Mouse (Mus musculus): ENCODE data around the gene Efna1. TPM values are rescaled to one million over a fixed set of nuclear protein-coding genes. Genes with fewer than 3 reads are reported as not detected.

Gene Efna1
- total and polyA plus RNA-seq, 2 experiments from 2014 or later: 37.2 to 46.2 TPM

DNA sequence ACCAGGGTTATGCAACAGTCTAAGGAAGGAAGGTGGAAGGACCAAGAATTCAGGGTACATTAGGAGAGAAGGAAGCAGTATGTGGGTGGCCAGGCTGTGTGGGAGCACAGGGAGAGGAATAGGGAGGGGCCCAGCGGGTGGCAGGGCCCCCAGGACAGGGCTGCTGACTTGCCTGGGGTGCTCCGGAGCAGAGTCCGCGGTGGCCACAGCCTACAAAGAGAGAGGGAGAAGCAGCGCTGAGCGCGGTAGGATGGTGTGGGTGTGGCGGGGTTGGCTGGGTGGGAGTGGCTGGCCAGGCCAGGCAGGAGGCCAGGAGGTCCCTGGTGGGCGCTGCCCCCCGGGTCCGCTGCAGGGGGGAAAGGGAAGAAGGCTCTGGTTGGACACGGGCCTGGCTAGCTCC, 42.4 kb downstream of the Efna1 start:
- Histone ChIP-seq H3K4me3 (ENCODE audit: low read depth, low read length) (no peak overlapping the region), H3K4me1 (ENCODE audit: control insufficient read depth, insufficient read depth) (peaks cover 3% of the 10 kb centered on the region), H3K27me3 (ENCODE audit: control insufficient read depth, insufficient read depth, low read length) (no peaks in the 10 kb centered on the region; the same call in 1 of the 2 replicates), H3K9ac (replicated peaks; ENCODE audit: low read depth, low read length) (no peak overlapping the region), H3K4me2 (ENCODE audit: low read depth, low read length) (no peak overlapping the region), H3K27ac (ENCODE audit: low read depth) (no peak overlapping the region), H3K36me3 (replicated peaks; ENCODE audit: control insufficient read depth, insufficient read depth, low read length) (no peaks in the 10 kb centered on the region), H3K9me3 (replicated peaks; ENCODE audit: control insufficient read depth, low read length) (no peaks in the 10 kb centered on the region)
- no peak for DNase-seq (ENCODE audit: low spot score)
- no peak for TF ChIP-seq CTCF (IDR thresholded peaks at IDR 0.05; ENCODE audit: low read depth)
- no peak for TF ChIP-seq EP300 (IDR thresholded peaks at IDR 0.05; ENCODE audit: low read depth)
- no peak for ATAC-seq (ENCODE audit: insufficient read depth, low read depth)
- WGBS: 49% methylated on average over 11 of the region's 12 CpGs

DNA sequence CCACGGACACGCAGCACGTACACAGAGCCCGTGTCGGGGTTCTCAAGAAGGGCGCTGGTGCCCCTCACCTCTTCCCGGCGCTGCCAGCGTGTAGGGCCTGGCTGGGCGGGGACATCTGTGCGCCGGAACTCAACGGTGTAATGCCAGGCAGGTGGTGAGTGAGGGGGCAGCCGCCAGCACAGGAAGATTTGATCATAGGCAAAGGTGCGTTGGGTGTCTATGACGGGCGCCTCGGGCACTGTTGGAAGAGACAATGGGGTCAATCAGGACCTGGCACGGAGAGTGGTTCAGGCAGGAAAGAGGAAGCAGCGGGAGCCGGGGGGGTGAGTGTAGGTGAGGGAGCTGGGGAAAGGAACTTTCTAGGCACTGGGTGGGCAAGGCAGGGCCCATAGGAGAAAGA, 43.3 kb downstream of the Efna1 start:
- no peak for DNase-seq (ENCODE audit: low spot score)
- Histone ChIP-seq H3K27ac (ENCODE audit: low read depth) (no peak overlapping the region), H3K4me1 (ENCODE audit: control insufficient read depth, insufficient read depth) (peaks cover 12% of the 10 kb centered on the region), H3K27me3 (ENCODE audit: control insufficient read depth, insufficient read depth, low read length) (no peaks in the 10 kb centered on the region), H3K4me3 (ENCODE audit: low read depth, low read length) (no peak overlapping the region), H3K4me2 (ENCODE audit: low read depth, low read length) (no peak overlapping the region), H3K9me3 (replicated peaks; ENCODE audit: control insufficient read depth, low read length) (no peaks in the 10 kb centered on the region), H3K36me3 (replicated peaks; ENCODE audit: control insufficient read depth, insufficient read depth, low read length) (no peaks in the 10 kb centered on the region), H3K9ac (replicated peaks; ENCODE audit: low read depth, low read length) (no peak overlapping the region)
- no peak for TF ChIP-seq CTCF (IDR thresholded peaks at IDR 0.05; ENCODE audit: low read depth)
- TF ChIP-seq EP300 (IDR thresholded peaks at IDR 0.05; ENCODE audit: low read depth): no peak
- WGBS: 88% methylated on average over 21 of the region's 21 CpGs
- ATAC-seq (ENCODE audit: insufficient read depth, low read depth): no peak

DNA sequence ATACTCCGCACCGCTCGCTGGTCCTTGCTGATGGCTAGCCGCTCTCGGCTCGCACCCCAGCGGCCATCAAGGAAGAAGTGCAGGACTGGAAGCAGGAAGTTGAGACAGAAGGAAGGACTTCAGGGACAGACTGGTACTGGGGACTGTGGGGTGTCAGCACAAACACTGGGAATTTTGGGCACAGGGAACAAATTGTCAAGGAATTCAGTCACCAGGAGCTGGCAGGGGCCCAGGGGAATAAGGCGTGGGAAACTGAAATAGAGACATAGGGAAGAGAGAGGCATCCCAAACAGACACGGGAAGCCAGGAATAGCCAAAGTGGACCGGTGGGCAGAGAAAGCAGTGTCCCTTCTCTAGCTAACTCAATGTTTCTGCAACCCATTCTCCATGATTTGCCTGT, 44.4 kb downstream of the Efna1 start:
- H3K4me2 ChIP-seq (ENCODE audit: low read depth, low read length): no peak overlapping the region
- H3K36me3 ChIP-seq (replicated peaks; ENCODE audit: control insufficient read depth, insufficient read depth, low read length): no peaks in the 10 kb centered on the region
- H3K27ac ChIP-seq (ENCODE audit: low read depth): no peak overlapping the region
- 78% methylated on average over 10 of the region's 10 CpGs for WGBS
- H3K4me1 ChIP-seq (ENCODE audit: control insufficient read depth, insufficient read depth): peaks cover 12% of the 10 kb centered on the region
- no peak overlapping the region for H3K4me3 ChIP-seq (ENCODE audit: low read depth, low read length)
- ATAC-seq (ENCODE audit: insufficient read depth, low read depth) (no peak), DNase-seq (ENCODE audit: low spot score) (no peak)
- no peaks in the 10 kb centered on the region for H3K9me3 ChIP-seq (replicated peaks; ENCODE audit: control insufficient read depth, low read length)
- H3K9ac ChIP-seq (replicated peaks; ENCODE audit: low read depth, low read length): no peak overlapping the region
- TF ChIP-seq CTCF (IDR thresholded peaks at IDR 0.05; ENCODE audit: low read depth): no peak
- no peak for TF ChIP-seq EP300 (IDR thresholded peaks at IDR 0.05; ENCODE audit: low read depth)
- no peaks in the 10 kb centered on the region for H3K27me3 ChIP-seq (ENCODE audit: control insufficient read depth, insufficient read depth, low read length)

DNA sequence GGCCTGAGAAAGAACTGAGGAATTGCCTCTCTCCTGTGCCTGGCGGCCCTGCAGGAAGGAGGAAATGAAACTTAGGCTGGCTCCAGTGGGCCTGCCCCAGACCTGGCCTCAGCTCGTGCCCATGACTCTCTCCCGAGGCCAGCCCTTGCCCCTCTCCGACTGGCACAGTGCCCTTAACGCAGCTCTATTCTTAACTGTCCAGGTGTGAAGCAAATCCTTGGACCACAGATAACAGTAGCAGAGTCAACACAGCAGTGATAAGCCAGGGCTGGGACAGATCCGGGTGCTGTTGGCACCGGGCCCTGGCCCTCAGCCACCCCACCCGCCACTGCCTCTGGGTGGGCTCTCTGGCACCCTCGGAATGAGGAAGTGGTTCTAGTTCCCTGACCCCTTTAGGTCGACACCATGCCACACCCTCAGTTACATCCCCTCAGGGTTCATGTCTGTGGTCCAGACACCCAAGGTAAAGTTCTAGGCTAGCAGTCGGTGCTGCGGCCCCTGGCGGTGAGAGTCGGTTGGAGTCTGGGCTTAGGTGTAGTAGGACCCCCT, 47.3 kb downstream of the Efna1 start:
- peaks cover 12% of the 10 kb centered on the region for H3K4me1 ChIP-seq (ENCODE audit: control insufficient read depth, insufficient read depth)
- H3K4me2 ChIP-seq (ENCODE audit: low read depth, low read length): no peak overlapping the region
- H3K36me3 ChIP-seq (replicated peaks; ENCODE audit: control insufficient read depth, insufficient read depth, low read length): no peaks in the 10 kb centered on the region
- H3K4me3 ChIP-seq (ENCODE audit: low read depth, low read length): no peak overlapping the region
- no peaks in the 10 kb centered on the region for H3K9me3 ChIP-seq (replicated peaks; ENCODE audit: control insufficient read depth, low read length)
- 36% methylated on average over 14 of the region's 14 CpGs for whole genome bisulfite sequencing
- H3K9ac ChIP-seq (replicated peaks; ENCODE audit: low read depth, low read length): no peak overlapping the region
- TF ChIP-seq EP300 (IDR thresholded peaks at IDR 0.05; ENCODE audit: low read depth) (no peak), CTCF (IDR thresholded peaks at IDR 0.05; ENCODE audit: low read depth) (no peak)
- ATAC-seq (ENCODE audit: insufficient read depth, low read depth) (peak; percentile 65), DNase-seq (ENCODE audit: low spot score) (no peak)
- peak overlapping the region; percentile 31; the same call in 1 of the 2 replicates for H3K27ac ChIP-seq (ENCODE audit: low read depth)
- 0 out of 2 replicates have a peak, but pooled peaks cover 5% of the 10 kb centered on the region for H3K27me3 ChIP-seq (ENCODE audit: control insufficient read depth, insufficient read depth, low read length)

DNA sequence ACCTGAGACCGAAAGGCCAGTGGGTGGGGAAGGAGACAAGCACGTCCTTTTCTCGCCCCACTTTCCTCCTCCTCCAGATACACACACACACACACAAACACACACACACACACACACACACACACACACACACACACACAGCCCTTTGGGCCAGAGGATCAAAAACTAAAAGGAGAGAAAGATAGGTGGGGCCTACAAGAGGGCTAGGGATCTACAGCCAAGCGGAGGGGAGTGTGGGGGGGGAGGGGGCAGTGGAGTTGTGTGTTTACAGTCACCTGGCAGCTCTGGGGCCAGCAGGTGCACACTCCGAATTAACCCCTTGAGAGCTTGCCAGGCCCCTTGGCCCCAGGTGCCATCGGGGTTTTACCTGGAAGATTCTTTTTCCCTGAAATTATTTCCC, 48.3 kb downstream of the Efna1 start:
- no peak for DNase-seq (ENCODE audit: low spot score)
- Histone ChIP-seq H3K4me1 (ENCODE audit: control insufficient read depth, insufficient read depth) (peaks cover 17% of the 10 kb centered on the region), H3K4me2 (ENCODE audit: low read depth, low read length) (no peak overlapping the region), H3K27ac (ENCODE audit: low read depth) (no peak overlapping the region), H3K9ac (replicated peaks; ENCODE audit: low read depth, low read length) (no peak overlapping the region), H3K4me3 (ENCODE audit: low read depth, low read length) (no peak overlapping the region), H3K36me3 (replicated peaks; ENCODE audit: control insufficient read depth, insufficient read depth, low read length) (no peaks in the 10 kb centered on the region), H3K27me3 (ENCODE audit: control insufficient read depth, insufficient read depth, low read length) (0 out of 2 replicates have a peak, but pooled peaks cover 5% of the 10 kb centered on the region), H3K9me3 (replicated peaks; ENCODE audit: control insufficient read depth, low read length) (no peaks in the 10 kb centered on the region)
- no peak for TF ChIP-seq EP300 (IDR thresholded peaks at IDR 0.05; ENCODE audit: low read depth)
- TF ChIP-seq CTCF (IDR thresholded peaks at IDR 0.05; ENCODE audit: low read depth): no peak
- ATAC-seq (ENCODE audit: insufficient read depth, low read depth): no peak
- WGBS: 74% methylated on average over 6 of the region's 6 CpGs

DNA sequence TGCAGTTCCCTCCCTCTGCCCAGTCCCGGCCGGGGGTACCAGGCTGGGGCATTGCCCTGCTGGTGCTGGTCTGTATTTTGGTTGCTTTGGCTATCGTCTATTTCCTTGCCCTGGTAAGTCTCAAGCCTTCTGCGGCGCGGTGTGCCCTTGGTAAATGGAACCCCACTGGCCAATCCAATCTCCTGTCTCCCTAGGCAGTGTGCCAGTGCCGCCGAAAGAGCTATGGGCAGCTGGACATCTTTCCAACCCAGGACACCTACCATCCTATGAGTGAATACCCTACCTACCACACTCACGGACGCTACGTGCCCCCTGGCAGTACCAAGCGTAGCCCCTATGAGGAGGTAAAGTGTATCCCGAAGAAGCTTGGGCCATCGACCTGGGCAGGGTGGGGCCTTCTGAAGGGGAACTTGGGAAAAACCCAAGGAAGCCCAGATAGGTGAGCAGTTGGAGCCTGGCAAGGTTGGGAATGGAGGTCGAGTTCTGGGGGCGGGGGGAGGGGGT, 49.1 kb downstream of the Efna1 start:
- TF ChIP-seq EP300 (IDR thresholded peaks at IDR 0.05; ENCODE audit: low read depth) (no peak), CTCF (IDR thresholded peaks at IDR 0.05; ENCODE audit: low read depth) (no peak)
- Histone ChIP-seq H3K27me3 (ENCODE audit: control insufficient read depth, insufficient read depth, low read length) (0 out of 2 replicates have a peak, but pooled peaks cover 9% of the 10 kb centered on the region), H3K36me3 (replicated peaks; ENCODE audit: control insufficient read depth, insufficient read depth, low read length) (no peaks in the 10 kb centered on the region), H3K4me1 (ENCODE audit: control insufficient read depth, insufficient read depth) (peaks cover 21% of the 10 kb centered on the region), H3K4me2 (ENCODE audit: low read depth, low read length) (no peak overlapping the region), H3K27ac (ENCODE audit: low read depth) (no peak overlapping the region), H3K9me3 (replicated peaks; ENCODE audit: control insufficient read depth, low read length) (no peaks in the 10 kb centered on the region), H3K9ac (replicated peaks; ENCODE audit: low read depth, low read length) (no peak overlapping the region), H3K4me3 (ENCODE audit: low read depth, low read length) (no peak overlapping the region)
- DNase-seq (ENCODE audit: low spot score) (no peak), ATAC-seq (ENCODE audit: insufficient read depth, low read depth) (no peak)
- 68% methylated on average over 16 of the region's 16 CpGs for WGBS
